Mouse (Mus musculus): ENCODE measurements around the gene Gpn1.

Gene Gpn1

DNA sequence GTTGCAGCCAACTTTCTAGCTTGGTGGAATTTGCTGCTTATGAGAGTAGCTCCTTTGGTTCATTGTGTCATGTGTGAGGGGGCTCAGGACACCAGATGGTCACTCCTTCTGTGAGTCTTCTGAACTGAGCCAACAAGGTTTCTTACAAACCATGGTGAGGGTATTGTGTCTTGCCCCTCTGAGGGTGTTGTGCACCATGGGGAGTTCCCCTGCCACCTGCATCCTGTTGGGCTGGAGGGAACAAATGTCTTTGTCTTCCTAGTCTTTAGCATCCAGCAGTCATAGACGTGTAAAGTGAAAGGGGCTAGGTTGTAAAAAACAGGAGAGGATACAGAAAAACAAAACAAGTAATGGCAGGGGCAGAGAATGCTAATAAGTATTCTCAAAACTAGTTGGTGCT, 64.9 kb downstream of the Gpn1 start:
- no peak for DNase-seq (ENCODE audit: low spot score)

DNA sequence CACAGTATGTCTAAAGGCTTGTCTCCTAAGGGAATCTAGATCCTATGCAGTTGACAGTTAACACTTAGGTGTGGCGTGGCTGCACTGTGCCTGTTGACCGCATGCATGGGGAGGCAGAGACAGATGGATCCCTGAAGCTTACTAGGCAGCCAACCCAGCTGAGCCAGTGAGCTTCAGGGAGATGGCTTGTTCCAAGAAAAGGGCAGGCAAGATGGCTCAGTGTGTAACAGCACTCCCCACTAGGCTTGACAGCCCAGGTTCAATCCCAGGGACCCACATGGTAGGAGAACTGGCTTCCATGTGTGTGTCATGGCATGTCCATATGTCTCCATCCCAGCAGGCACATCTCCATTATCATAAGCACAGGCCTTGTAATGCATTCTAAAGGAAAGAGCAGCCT, 65.8 kb downstream of the Gpn1 start:
- no peak for DNase-seq (ENCODE audit: low spot score)

DNA sequence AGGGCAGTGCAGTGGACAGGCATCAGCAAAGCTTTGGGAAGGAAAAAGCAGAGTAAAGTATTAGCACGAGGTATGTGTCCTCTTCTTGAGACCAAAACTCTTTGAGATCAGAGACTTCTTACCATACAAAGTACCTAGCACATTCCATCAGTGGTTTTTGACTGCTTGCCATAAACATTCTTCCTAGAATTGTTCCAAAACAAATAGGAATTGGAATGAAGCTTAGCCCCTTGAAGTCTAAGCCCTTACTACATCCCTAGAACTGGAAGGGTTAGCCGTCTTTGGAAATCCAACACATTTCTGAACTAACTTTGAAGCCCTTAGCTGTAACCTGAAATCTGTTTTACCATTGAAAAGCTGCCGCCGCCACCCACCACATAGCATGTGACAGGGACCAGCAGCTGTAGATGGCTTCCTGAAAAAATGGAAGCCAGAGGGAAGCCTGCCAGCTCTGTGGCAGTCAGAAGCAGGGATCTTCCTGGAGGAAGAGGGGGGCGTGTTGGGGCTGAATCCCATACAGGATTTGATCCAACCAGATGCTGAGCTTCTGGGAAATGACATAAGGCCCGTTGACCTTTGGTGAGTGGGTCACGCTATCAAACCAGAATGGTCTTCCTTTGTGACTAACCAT, 67.6 kb downstream of the Gpn1 start:
- DNase-seq (ENCODE audit: low spot score), result no peak
